Mouse (Mus musculus): ENCODE data around the gene Inpp5a.
"Not testable (repeated sequence)": the region's sequence is repeated elsewhere in the genome, so short reads cannot be mapped to it uniquely, and the experiment has no call there.

Inpp5a gene

DNA sequence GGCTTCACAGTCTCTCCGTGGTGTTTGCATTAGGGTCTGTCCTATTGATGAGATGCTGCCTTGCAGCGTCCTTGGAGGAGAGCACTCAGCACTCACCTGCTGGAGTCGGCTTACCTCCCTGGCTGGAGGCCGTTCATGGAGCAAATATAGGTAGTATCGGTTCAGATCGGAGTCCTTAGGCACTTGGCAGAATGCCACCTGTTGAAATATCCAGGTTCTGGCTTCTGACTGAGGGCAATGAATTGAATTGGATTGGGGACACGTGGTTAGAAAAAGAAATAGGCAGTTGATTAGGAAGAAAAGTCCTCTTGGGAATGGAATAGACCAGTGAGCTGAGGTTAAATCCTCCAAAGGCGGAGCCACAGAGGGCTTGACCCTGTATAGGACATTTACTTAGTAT lies 12.9 kb downstream of the Inpp5a start:
- Histone ChIP-seq H3K27me3 (ENCODE audit: control insufficient read depth, insufficient read depth, low read length, poor library complexity, severe bottlenecking) (no peaks in the 10 kb centered on the region), H3K36me3 (ENCODE audit: control insufficient read depth, insufficient read depth, low read length, poor library complexity, severe bottlenecking) (no peaks in the 10 kb centered on the region)
- DNase-seq (ENCODE audit: low read depth, low spot score) = no peak

DNA sequence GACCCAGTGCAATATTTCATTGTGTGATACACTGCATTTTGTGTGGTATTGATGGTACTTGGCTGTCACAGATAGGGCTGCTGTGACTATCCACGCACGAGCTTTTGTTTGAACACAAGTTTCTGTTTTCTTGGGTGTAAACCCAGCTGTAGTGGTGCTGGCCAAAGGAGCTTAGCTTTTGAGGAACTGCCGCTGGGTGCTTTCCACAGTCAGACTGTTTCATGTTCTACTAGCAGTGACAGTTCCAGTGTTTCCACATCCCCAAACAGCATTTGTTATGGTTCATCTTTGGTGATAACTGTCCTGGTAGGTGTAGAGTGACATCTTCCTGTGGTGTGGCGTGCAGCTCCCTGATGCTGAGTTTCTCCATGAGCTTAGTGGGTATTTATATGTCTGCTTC lies 13.8 kb downstream of the Inpp5a start:
- no peaks in the 10 kb centered on the region for H3K36me3 ChIP-seq (ENCODE audit: control insufficient read depth, insufficient read depth, low read length, poor library complexity, severe bottlenecking)
- no peaks in the 10 kb centered on the region for H3K27me3 ChIP-seq (ENCODE audit: control insufficient read depth, insufficient read depth, low read length, poor library complexity, severe bottlenecking)
- peak; percentile 89 for DNase-seq (ENCODE audit: low read depth, low spot score)

DNA sequence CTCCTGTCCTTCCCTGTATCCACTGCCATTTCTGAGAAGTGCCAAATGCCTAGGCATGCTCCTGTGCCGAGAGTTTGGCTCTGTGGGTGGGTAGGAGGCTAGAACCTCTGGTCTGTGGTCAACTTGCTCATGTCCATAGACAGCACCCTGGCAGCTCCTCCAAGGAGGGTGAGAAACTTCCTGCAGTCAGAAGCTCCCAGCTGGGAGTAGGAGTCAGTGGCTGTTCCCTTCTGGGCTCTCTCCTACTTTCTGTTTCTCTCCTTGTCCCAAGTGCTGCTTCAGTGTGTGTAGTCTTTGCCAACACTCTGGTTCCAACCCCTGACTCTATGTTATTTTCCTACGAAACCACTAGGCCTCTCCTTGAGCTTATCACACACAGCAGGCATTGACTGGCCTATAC lies 17.7 kb downstream of the Inpp5a start:
- no peak for DNase-seq (ENCODE audit: low read depth, low spot score)
- no peaks in the 10 kb centered on the region for H3K27me3 ChIP-seq (ENCODE audit: control insufficient read depth, insufficient read depth, low read length, poor library complexity, severe bottlenecking)
- no peaks in the 10 kb centered on the region for H3K36me3 ChIP-seq (ENCODE audit: control insufficient read depth, insufficient read depth, low read length, poor library complexity, severe bottlenecking)

DNA sequence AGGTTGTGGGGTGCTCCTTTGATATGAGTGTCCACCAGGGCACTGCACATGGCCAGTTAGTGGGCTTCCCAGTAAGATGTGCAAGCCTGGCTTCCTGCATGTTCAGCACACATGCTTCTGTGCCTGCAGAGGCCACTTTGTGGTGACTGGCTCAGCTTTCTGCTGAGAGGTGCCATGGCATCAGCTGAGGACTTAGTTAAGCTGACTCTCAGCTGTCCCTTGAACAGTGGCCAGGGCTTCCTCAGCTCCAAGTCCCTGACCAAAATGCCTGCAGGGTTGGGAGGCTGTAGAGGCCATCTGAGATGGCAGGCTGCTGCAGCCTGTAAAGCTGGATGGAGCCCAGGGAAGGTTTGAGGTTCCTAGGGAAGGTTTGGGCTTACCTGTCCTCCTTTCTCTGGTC lies 19.1 kb downstream of the Inpp5a start:
- DNase-seq (ENCODE audit: low read depth, low spot score) = no peak
- no peaks in the 10 kb centered on the region for H3K27me3 ChIP-seq (ENCODE audit: control insufficient read depth, insufficient read depth, low read length, poor library complexity, severe bottlenecking)
- H3K36me3 ChIP-seq (ENCODE audit: control insufficient read depth, insufficient read depth, low read length, poor library complexity, severe bottlenecking) = no peaks in the 10 kb centered on the region

DNA sequence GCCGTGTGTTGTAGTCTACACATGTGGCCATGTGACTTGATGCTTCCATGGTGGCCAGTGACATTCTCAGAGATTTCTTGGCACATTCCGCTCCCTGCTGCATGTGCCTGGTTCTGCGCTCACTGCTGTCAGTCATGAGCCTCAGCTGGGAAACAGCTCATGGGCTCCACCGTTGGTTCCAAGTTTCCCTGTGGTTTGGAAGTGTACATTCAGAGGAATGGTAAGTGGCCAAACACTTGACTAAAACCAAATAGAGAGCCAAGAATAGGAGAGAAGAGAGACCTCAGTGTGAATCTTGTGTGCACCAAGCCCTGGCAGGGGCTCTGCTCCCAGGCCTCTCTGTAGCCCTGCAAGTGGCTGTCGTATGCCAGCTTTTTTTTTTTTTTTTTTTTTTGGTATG lies 21.0 kb downstream of the Inpp5a start:
- no peak for DNase-seq (ENCODE audit: low read depth, low spot score)
- H3K36me3 ChIP-seq (ENCODE audit: control insufficient read depth, insufficient read depth, low read length, poor library complexity, severe bottlenecking) = no peaks in the 10 kb centered on the region

DNA sequence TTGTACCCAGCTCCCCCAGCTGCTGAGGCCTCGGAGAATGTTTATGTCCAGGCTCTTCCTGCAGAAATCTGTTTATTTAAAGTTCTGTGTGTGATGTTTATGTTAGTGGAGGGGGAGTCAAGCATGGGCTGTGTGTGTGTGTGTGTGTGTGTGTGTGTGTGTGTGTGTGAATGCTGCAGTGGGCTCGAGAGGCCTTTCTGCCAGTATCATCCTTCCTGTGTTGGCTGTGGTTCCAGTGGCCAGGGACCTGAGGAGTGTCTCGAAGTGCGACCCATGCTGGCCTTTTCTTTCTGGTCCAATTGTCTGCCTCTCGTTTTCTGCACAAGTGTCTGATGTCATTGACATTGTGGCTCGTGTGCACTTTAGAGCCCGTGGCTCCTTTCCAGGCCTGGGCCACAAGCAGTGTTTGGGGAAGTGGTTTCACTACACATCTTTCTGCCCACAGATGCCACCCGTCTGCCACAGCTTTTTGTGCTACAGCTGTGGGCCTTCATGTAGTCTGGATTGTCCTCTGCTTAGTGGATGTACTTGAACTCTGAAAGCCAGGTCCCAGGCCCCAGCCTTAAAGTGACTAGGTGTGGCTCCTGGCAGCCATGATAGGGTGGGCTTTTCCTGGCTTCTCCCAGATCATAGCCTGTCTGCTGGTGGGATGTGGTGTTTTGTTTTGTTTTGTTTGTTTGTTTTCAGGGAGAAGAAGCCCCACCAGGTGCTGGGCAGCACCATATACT lies 23.5 kb downstream of the Inpp5a start:
- peak; percentile 64 for DNase-seq (ENCODE audit: low read depth, low spot score)

More for the DNA sequence above, 21.0 kb downstream of the Inpp5a start:
- no peaks in the 10 kb centered on the region for H3K27me3 ChIP-seq (ENCODE audit: control insufficient read depth, insufficient read depth, low read length, poor library complexity, severe bottlenecking)

DNA sequence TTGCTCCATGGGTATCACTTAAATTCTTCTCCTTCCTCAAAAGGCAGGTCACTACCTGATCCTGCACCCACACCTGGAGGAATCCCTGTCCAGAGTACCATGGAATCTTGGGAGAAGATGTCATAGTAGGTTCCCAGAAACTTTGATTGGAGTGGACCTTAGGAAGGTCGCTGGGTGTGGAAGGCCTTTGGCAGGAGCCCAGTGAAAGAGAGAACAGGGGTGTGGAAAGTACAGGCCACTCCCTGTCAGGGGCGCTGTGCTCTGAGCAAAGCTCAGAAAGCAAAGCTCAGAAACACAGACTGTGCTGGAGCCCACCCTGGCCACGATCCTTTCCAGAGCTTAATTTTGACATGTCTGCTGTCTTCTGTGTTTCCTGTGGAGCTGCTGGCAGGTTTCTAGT lies 24.5 kb downstream of the Inpp5a start:
- no peak for DNase-seq (ENCODE audit: low read depth, low spot score)
- Histone ChIP-seq H3K27me3 (ENCODE audit: control insufficient read depth, insufficient read depth, low read length, poor library complexity, severe bottlenecking) (no peaks in the 10 kb centered on the region), H3K36me3 (ENCODE audit: control insufficient read depth, insufficient read depth, low read length, poor library complexity, severe bottlenecking) (no peaks in the 10 kb centered on the region)

More for the DNA sequence above, 23.5 kb downstream of the Inpp5a start:
- Histone ChIP-seq H3K36me3 (ENCODE audit: control insufficient read depth, insufficient read depth, low read length, poor library complexity, severe bottlenecking) (no peaks in the 10 kb centered on the region), H3K27me3 (ENCODE audit: control insufficient read depth, insufficient read depth, low read length, poor library complexity, severe bottlenecking) (no peaks in the 10 kb centered on the region)

DNA sequence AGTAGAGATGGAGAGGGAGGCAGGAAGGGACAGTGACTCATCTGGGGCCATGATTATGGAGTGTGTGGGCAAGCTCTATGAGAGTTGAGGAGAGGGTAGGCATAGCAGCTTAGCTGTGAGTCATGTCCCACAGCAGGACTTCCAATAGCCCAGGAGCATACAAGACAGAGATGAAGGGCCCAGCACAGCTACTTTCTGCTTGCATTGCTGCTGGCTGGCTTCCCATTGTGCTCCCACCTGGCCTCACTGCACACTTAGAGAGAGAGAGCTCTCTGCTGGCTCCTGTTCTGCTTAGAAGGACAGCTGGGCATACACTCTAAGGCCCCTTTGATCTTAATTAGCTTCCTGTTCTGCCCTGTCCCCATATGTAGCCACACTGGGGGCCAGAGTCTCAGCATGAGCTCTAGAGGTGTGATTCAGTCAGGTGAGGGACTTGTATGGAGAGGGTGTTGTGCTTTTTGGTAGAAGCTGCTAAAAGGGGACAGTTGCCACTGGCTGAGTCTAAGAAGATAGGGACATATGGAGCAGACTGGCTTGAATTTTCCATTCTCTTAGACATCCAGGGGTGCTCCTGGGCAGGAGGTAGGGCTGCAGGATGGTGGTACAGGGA lies 26.8 kb downstream of the Inpp5a start:
- Histone ChIP-seq H3K36me3 (ENCODE audit: control insufficient read depth, insufficient read depth, low read length, poor library complexity, severe bottlenecking) (no peaks in the 10 kb centered on the region), H3K27me3 (ENCODE audit: control insufficient read depth, insufficient read depth, low read length, poor library complexity, severe bottlenecking) (no peaks in the 10 kb centered on the region)
- no peak for DNase-seq (ENCODE audit: low read depth, low spot score)

DNA sequence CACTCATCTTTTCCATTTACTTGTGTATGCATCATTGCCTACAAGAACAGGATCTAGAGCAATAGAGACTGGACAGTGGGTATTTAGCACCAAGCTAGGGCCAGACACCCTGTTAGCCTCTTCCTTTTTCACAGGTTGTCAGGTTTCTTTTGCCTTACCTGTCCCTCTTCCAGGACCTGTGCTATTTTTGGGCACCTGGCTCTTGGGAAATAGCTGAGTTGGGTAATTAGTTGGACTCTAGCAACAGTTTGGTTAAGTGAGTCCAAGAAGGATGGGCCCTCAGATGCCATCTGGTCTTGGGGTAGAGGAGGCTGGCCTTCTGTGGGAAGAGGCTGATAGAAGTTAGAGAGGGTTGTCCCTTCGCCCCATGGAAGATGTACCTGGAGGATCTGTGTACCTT lies 29.5 kb downstream of the Inpp5a start:
- no peak for DNase-seq (ENCODE audit: low read depth, low spot score)
- H3K27me3 ChIP-seq (ENCODE audit: control insufficient read depth, insufficient read depth, low read length, poor library complexity, severe bottlenecking) = no peaks in the 10 kb centered on the region

DNA sequence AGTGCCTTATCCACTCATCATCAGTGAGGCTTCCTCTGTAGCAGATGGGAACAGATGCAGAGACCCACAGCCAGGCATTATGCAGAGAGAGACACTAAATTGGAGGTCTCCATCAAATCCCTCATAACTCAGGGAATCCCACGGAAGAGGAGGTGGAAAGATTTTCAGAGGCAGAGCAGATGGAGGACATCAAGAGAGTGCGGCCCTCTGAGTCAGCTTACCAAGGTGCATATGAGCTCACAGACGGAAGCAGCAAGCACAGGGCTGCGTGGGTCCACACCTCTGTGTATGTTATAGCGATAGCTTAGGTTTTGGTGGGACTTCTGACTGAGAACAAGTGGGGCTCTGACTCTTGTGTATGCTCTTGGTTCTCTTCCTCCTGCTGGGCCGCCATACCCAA lies 33.9 kb downstream of the Inpp5a start:
- DNase-seq (ENCODE audit: low read depth, low spot score) = no peak
- Histone ChIP-seq H3K36me3 (ENCODE audit: control insufficient read depth, insufficient read depth, low read length, poor library complexity, severe bottlenecking) (no peaks in the 10 kb centered on the region), H3K27me3 (ENCODE audit: control insufficient read depth, insufficient read depth, low read length, poor library complexity, severe bottlenecking) (no peaks in the 10 kb centered on the region)

More for the DNA sequence above, 29.5 kb downstream of the Inpp5a start:
- H3K36me3 ChIP-seq (ENCODE audit: control insufficient read depth, insufficient read depth, low read length, poor library complexity, severe bottlenecking) = no peaks in the 10 kb centered on the region

DNA sequence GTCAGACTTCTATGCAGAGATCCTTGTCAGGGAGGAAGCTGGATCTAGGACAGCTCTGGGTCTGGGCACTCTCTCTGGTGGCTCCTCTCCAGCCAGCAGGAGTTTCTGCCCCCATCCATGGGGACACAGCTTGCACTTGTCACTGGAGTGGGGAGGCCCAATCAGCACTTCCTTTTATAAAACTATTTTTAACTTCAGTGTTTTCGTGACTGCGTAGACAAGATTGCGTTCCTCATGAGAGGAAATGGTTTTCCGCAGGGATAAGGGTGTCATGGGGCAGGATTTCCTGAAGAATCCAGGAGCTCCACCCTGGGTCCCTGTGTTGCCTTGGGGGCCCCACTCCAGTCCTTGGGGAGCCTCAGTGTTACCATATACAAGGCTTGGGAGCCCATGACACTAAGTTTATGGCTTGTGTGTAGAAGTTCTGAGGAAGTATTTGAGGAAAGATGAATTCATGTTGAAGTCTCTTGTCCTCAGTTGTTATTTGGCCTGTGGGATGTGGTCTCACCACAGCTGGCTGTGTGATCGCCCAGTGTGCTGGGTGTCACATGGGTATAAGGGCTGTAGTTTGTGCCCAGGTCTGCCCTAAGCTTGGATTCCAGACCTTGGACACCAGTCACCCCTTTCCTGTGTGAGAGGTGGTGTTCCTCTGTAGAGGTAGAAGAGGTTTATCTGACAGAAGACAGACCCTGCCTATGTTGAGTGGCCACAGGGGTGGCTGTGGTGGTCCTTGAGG lies 45.4 kb downstream of the Inpp5a start:
- DNase-seq (ENCODE audit: low read depth, low spot score) = no peak
- Histone ChIP-seq H3K36me3 (ENCODE audit: control insufficient read depth, insufficient read depth, low read length, poor library complexity, severe bottlenecking) (no peaks in the 10 kb centered on the region), H3K27me3 (ENCODE audit: control insufficient read depth, insufficient read depth, low read length, poor library complexity, severe bottlenecking) (no peaks in the 10 kb centered on the region)

DNA sequence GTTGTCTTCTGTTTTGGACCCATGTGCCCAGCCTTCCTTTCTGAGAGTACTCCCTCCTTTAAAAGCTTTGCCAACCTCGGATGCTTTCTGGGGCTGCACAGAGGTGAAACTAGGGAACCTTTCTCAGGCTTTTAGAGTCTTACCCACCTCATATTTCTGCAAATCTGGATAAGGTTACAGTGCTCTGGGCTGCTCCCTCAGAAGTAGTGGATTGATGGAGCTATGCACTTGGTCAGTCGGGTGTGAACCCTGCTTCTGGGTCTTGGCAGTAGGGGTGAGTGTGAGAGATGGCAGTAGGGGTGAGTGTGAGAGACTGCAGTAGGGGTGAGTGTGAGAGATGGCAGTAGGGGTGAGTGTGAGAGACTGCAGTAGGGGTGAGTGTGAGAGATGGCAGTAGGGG lies 46.0 kb downstream of the Inpp5a start:
- not testable (repeated sequence) for H3K36me3 ChIP-seq (ENCODE audit: control insufficient read depth, insufficient read depth, low read length, poor library complexity, severe bottlenecking); H3K27me3 ChIP-seq (ENCODE audit: control insufficient read depth, insufficient read depth, low read length, poor library complexity, severe bottlenecking); DNase-seq (ENCODE audit: low read depth, low spot score)

DNA sequence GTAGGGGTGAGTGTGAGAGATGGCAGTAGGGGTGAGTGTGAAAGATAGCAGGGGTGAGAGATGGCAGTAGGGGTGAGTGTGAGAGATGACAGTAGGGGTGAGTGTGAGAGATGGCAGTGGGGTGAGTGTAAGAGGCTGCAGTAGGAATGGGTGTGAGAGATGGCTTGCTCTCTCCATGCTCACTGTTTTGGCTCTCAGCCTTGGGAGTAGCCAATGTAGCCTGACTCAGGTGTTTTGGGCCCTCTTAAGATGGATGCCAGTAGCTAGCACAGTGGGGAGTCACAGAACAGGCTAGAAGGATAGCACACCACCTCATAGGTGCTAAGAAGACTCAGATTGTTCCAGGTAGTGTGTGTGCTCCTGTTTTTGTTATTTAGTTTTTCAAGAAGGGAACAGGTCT lies 46.8 kb downstream of the Inpp5a start:
- no peak for DNase-seq (ENCODE audit: low read depth, low spot score)
- no peaks in the 10 kb centered on the region for H3K27me3 ChIP-seq (ENCODE audit: control insufficient read depth, insufficient read depth, low read length, poor library complexity, severe bottlenecking)

DNA sequence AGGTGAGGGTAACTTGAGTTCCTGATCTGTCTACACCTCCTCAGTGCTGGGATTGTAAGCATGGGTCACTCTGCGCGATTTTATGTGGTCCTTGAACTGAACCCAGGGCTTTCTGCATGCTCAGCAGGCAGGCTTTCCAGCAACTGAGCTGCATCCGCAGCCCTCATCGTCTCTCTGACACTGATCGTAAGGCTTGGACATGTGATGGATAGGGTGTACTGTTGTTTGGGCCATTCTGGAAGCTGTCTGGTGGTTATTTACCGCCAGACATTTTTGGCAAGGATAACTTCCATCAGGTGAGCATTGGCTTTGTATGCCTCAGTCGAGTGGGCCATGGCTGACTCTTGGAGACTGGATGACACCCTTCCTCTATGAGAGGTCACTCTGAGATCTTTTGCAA lies 48.0 kb downstream of the Inpp5a start:
- Histone ChIP-seq H3K27me3 (ENCODE audit: control insufficient read depth, insufficient read depth, low read length, poor library complexity, severe bottlenecking) (no peaks in the 10 kb centered on the region), H3K36me3 (ENCODE audit: control insufficient read depth, insufficient read depth, low read length, poor library complexity, severe bottlenecking) (no peaks in the 10 kb centered on the region)
- no peak for DNase-seq (ENCODE audit: low read depth, low spot score)

More for the DNA sequence above, 46.8 kb downstream of the Inpp5a start:
- H3K36me3 ChIP-seq (ENCODE audit: control insufficient read depth, insufficient read depth, low read length, poor library complexity, severe bottlenecking) = no peaks in the 10 kb centered on the region

DNA sequence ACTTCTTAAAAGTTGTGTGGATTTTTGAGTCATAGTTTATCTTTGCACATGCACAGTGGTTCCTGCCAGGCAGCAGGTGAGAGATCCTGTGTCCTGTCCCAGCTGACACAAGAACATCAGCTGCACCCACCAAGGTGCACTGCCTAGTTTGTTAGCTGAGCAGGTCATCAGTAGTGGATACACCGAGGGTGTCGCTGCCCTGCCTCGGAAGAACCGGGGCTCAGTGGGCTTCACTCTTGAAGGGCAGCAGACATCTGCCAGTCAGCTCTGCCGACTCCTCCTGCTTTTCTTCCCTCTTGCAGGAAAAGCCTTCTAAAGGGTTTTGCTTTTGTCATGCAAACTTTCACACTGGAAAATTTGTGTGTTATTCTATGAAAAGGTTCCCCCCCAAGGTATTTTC lies 48.6 kb downstream of the Inpp5a start:
- DNase-seq (ENCODE audit: low read depth, low spot score) = no peak
- H3K36me3 ChIP-seq (ENCODE audit: control insufficient read depth, insufficient read depth, low read length, poor library complexity, severe bottlenecking) = no peaks in the 10 kb centered on the region
- H3K27me3 ChIP-seq (ENCODE audit: control insufficient read depth, insufficient read depth, low read length, poor library complexity, severe bottlenecking) = no peaks in the 10 kb centered on the region

Measured in splenic B cell, adult 2 months (primary cell).